Mouse (Mus musculus): ENCODE measurements at regions not wholly inside any gene's neighbourhood (a gene's known extent, or its start where the extent isn't known, plus 50 kb on each side); places are given as distances from the start of the nearest gene placed in this dataset.

- no peak for TF ChIP-seq CTCF (IDR thresholded peaks at IDR 0.05; ENCODE audit: low read depth, low read length)
- no peak for TF ChIP-seq POLR2A (IDR thresholded peaks at IDR 0.05; ENCODE audit: extremely low read depth, insufficient read depth, low read length)
Measured at GRCm38 (mm10) chr3:37987007-37987774, 262.9 kb upstream of the Gm5148 start.
